9 mouse cellular contexts compared by ENCODE assay signal in the genomic region with DNA sequence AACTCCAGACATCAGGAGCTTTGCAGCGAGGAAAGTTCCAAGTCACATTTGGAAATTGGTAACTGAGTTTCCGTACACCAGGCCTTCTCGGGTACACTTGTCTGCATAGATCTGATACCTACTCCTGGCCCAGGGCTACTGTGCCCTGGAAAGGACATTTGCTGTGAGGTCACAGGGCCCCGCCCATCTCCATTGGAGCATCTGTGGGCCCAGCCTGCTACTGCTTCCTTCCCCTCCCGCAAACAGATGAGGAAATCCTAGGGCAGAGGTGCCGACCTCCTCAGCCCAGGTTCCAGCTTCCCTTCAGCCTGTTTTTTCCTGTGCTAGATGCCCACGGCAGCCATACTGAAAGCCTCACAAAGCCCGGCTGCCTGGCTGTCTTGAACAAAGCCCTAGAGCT. TPM values are rescaled to one million over a fixed set of nuclear protein-coding genes. Genes with fewer than 3 reads are reported as not detected.
DNase-seq lines count a peak whose midpoint lies in the region; ATAC-seq and TF ChIP-seq lines count a peak whose summit lies in the region.
"Had no signal": no experiment of that assay in that cellular context is flagged by ENCODE, and none has a peak within 500 bp of the region (broad histone marks: within the 10 kb centered on the region; RNA-seq: fewer than 3 reads in every experiment).

No protein-coding gene starts in this region.

- no peak for TF ChIP-seq CTCF in E14TG2a.4 (conservative IDR thresholded peaks at IDR 0.05; ENCODE audit: low read length)

- no peaks in the 10 kb centered on the region for H3K36me3 ChIP-seq in forebrain, embryonic 12.5 days (replicated peaks)
- H3K36me3 ChIP-seq in forebrain, embryonic 15.5 days = no peaks in the 10 kb centered on the region
- H3K36me3 ChIP-seq in E14TG2a.4 (ENCODE audit: insufficient read depth, low read length) = peaks cover 52% of the 10 kb centered on the region
- H3K36me3 ChIP-seq in heart, embryonic 12.5 days = peaks cover 11% of the 10 kb centered on the region

- H3K27ac ChIP-seq in forebrain, embryonic 12.5 days = peak overlapping the region; percentile 62; the same call in 1 of the 2 replicates
- no peak overlapping the region for H3K27ac ChIP-seq in forebrain, embryonic 15.5 days (replicated peaks)
- H3K27ac ChIP-seq in heart, embryonic 12.5 days (ENCODE audit: poor library complexity, severe bottlenecking) = peak overlapping the region; percentile 100
- H3K27ac ChIP-seq: macrophage had no signal

- H3K4me2 ChIP-seq in forebrain, embryonic 12.5 days = no peak overlapping the region
- no peak overlapping the region for H3K4me2 ChIP-seq in forebrain, embryonic 15.5 days (replicated peaks)
- H3K4me2 ChIP-seq in heart, embryonic 12.5 days = 0 out of 2 replicates have a peak overlapping the region, but pooled peaks have one; percentile 56

- H3K4me3 ChIP-seq in forebrain, embryonic 12.5 days (replicated peaks) = no peak overlapping the region
- no peak overlapping the region for H3K4me3 ChIP-seq in forebrain, embryonic 15.5 days
- H3K4me3 ChIP-seq in E14TG2a.4 (replicated peaks; ENCODE audit: low read length) = peak overlapping the region; percentile 57; the same call in 1 of the 2 replicates
- no peak overlapping the region for H3K4me3 ChIP-seq in heart, embryonic 12.5 days

- peak; percentile 81 to 82 for DNase-seq in kidney, postnatal 36 days
- no peak for DNase-seq in layer of hippocampus, postnatal 14 days (ENCODE audit: low spot score in 2 of 2)
- no peak for DNase-seq in Muller cell, postnatal 12 days (ENCODE audit: inconsistent ontology term)

- no peaks in the 10 kb centered on the region for H3K27me3 ChIP-seq in forebrain, embryonic 12.5 days
- H3K27me3 ChIP-seq in forebrain, embryonic 15.5 days = no peaks in the 10 kb centered on the region
- H3K27me3 ChIP-seq in E14TG2a.4 (ENCODE audit: insufficient read depth, low read length) = no peaks in the 10 kb centered on the region
- H3K27me3 ChIP-seq in heart, embryonic 12.5 days (replicated peaks) = no peaks in the 10 kb centered on the region

- no peak for ATAC-seq in forebrain, embryonic 12.5 days (ENCODE audit: low FRiP score)
- ATAC-seq in forebrain, embryonic 15.5 days (replicated peaks) = no peak
- no peak for ATAC-seq in heart, embryonic 12.5 days (ENCODE audit: insufficient number of reproducible peaks, low FRiP score)
- no peak for ATAC-seq in activated CD4-positive, CD25-positive, alpha-beta regulatory T cell, adult 4 months

- H3K9me3 ChIP-seq in forebrain, embryonic 12.5 days = no peaks in the 10 kb centered on the region
- no peaks in the 10 kb centered on the region for H3K9me3 ChIP-seq in forebrain, embryonic 15.5 days
- H3K9me3 ChIP-seq in E14TG2a.4 (ENCODE audit: low read length) = no peaks in the 10 kb centered on the region
- H3K9me3 ChIP-seq in heart, embryonic 12.5 days (replicated peaks) = no peaks in the 10 kb centered on the region

- peaks cover 55% of the 10 kb centered on the region for H3K4me1 ChIP-seq in forebrain, embryonic 12.5 days
- H3K4me1 ChIP-seq in forebrain, embryonic 15.5 days = peaks cover 34% of the 10 kb centered on the region
- H3K4me1 ChIP-seq in E14TG2a.4 (replicated peaks; ENCODE audit: low read depth, low read length) = peaks cover 91% of the 10 kb centered on the region
- peaks cover 89% of the 10 kb centered on the region for H3K4me1 ChIP-seq in heart, embryonic 12.5 days (replicated peaks)

- 59% methylated on average over 8 of the region's 8 CpGs for WGBS in forebrain, embryonic 12.5 days
- WGBS in forebrain, embryonic 15.5 days = 67% methylated on average over 8 of the region's 8 CpGs
- 41% methylated on average over 8 of the region's 8 CpGs for WGBS in heart, embryonic 12.5 days

- no peak overlapping the region for H3K9ac ChIP-seq in forebrain, embryonic 12.5 days
- H3K9ac ChIP-seq in forebrain, embryonic 15.5 days (replicated peaks) = no peak overlapping the region
- H3K9ac ChIP-seq in heart, embryonic 12.5 days = peak overlapping the region; percentile 71

RNA-seq across cellular contexts. Expression of a gene that starts 21.4 kb away (rescaled TPM):
- polyA plus RNA-seq in forebrain, embryonic 12.5 days (2016; fragmentation: Nextera tagmentation; extraction: Ambion mirVana) = 8.0 and 8.9 TPM in 2 replicates
- polyA plus RNA-seq in forebrain, embryonic 15.5 days (2015; fragmentation: Nextera tagmentation; extraction: Ambion mirVana) = 3.7 and 4.2 TPM in 2 replicates
- 51.8 and 61.5 TPM in 2 replicates for polyA plus RNA-seq in heart, embryonic 12.5 days (2016; fragmentation: Nextera tagmentation; extraction: Ambion mirVana)
- 10 to 100 TPM; 11.5 to 17.9 TPM for total RNA-seq in layer of hippocampus, postnatal 14 days (2021)
- polyA plus RNA-seq in activated CD4-positive, CD25-positive, alpha-beta regulatory T cell, adult 4 months (2017; shearing (Covaris generic)) = not detected

RNA-seq across cellular contexts. Expression of a gene that starts 36.9 kb away (rescaled TPM):
- polyA plus RNA-seq in forebrain, embryonic 12.5 days (2016; fragmentation: Nextera tagmentation; extraction: Ambion mirVana) = not detected in 2 replicates
- not detected in 2 replicates for polyA plus RNA-seq in forebrain, embryonic 15.5 days (2015; fragmentation: Nextera tagmentation; extraction: Ambion mirVana)
- not detected in 2 replicates for polyA plus RNA-seq in heart, embryonic 12.5 days (2016; fragmentation: Nextera tagmentation; extraction: Ambion mirVana)
- not detected for total RNA-seq in layer of hippocampus, postnatal 14 days (2021)
- not detected for polyA plus RNA-seq in activated CD4-positive, CD25-positive, alpha-beta regulatory T cell, adult 4 months (2017; shearing (Covaris generic))
- polyA plus RNA-seq: macrophage had no signal

RNA-seq across cellular contexts. Expression of a gene that starts 59.7 kb away (rescaled TPM):
- not detected in 2 replicates for polyA plus RNA-seq in forebrain, embryonic 12.5 days (2016; fragmentation: Nextera tagmentation; extraction: Ambion mirVana)
- not detected in 2 replicates for polyA plus RNA-seq in forebrain, embryonic 15.5 days (2015; fragmentation: Nextera tagmentation; extraction: Ambion mirVana)
- not detected in 2 replicates for polyA plus RNA-seq in heart, embryonic 12.5 days (2016; fragmentation: Nextera tagmentation; extraction: Ambion mirVana)
- total RNA-seq in layer of hippocampus, postnatal 14 days (2021) = not detected
- not detected for polyA plus RNA-seq in activated CD4-positive, CD25-positive, alpha-beta regulatory T cell, adult 4 months (2017; shearing (Covaris generic))
- polyA plus RNA-seq: macrophage had no signal

Comparison
In these comparisons a context has a peak if more than half of its experiments do, and no peak if none do; other contexts are left out.
1. DNase-seq: peak in kidney, postnatal 36 days (2 of 2); none in layer of hippocampus, postnatal 14 days (0 of 2) and Muller cell, postnatal 12 days (single experiment).